Mouse (Mus musculus): ENCODE data around the gene Hcrtr2.

Hcrtr2 gene

GRCm38 (mm10) chr9:76235945-76236503 is 87.6 kb downstream of the Hcrtr2 start:
- DNase-seq (ENCODE audit: extremely low read depth, low read depth, low spot score), result no peak

GRCm38 (mm10) chr9:76234899-76235298 is 88.8 kb downstream of the Hcrtr2 start:
- DNase-seq (ENCODE audit: extremely low read depth, low read depth, low spot score), result no peak

GRCm38 (mm10) chr9:76230400-76230799 is 93.3 kb downstream of the Hcrtr2 start:
- DNase-seq (ENCODE audit: extremely low read depth, low read depth, low spot score), result no peak

DNA sequence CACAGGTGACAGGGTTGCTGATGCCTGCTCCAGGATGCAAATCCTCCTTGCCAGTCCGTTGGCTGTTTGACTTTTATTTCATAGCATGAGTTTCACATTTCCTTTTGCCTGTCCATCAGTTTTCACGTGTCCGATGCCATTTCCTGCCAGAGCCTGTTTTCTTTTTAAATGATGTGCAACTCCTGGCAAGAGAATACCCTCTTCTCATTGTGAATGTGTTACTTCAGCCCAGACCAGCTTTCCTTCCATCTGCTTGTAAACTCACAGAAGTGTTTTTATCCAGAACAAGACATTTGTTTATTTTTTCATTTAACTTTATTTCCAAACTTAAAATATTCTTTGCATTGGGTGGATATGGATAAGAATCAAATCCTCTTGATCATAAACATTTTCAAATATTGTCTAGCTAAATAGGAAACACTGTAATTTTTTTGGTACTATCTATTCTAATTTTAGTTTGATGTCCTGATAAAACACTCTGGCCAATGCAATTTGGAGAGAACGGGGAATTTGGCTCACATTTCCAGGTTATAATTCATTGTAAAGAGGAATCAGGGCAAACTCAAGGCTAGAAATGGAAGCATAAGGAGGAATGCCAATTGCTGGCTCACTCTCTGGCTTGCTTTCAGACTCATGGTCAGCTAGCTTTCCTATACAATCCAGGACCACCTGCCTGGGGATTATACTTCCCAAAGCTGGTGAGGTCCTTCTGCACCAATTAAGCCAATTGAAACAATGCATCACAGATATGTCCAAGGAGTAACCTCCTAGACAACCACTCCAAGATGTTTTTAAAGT is 106.3 kb downstream of the Hcrtr2 start:
- DNase-seq (ENCODE audit: extremely low read depth, low read depth, low spot score), result no peak

- DNase-seq (ENCODE audit: extremely low read depth, low read depth, low spot score), result no peak
These were observed 109.0 kb downstream of the Hcrtr2 start for GRCm38 (mm10) chr9:76214678-76215077.

GRCm38 (mm10) chr9:76213557-76213956 is 110.1 kb downstream of the Hcrtr2 start, which contains the start of gene Gfral:
Gene Gfral (minus strand): TSS chr9:76213657.
- DNase-seq (ENCODE audit: extremely low read depth, low read depth, low spot score), result no peak

DNA sequence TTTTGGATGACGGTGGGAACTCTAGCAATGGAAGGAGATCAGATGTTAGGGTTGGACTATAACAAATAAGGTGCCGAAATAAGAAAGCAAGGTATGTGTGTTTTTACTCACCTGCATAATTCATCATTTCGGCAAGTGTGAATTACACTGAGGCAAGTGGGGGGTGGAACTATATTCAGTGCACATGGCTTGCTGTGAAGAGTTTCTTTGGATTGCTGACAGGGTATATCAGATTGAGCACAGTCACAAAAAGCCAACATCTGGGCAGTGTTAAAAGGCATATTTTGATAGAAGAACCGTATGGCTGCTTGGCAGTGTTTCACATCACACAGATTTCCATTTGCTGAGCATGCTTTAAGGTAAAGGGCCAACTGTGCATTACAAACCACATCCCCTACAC is 126.7 kb downstream of the Hcrtr2 start:
- no peak for DNase-seq (ENCODE audit: extremely low read depth, low read depth, low spot score)

DNA sequence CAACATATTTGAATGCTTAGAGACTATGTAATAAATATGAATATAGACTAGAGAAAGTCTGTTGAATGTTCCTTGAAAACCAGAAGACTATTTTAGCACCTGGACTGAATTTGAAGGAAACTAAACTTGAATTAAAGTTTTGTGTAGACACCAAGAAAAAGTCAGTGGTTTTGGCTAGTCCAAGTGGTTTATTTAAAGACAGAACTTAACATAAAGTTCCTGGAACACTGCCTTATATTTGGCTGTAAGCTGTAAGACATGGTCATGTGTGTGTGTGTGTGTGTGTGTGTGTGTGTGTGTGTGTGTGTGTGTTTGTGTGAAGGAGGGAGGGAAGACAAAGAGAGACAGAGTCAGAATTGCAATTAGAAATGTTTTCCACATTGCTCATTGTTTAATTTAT is 144.4 kb downstream of the Hcrtr2 start:
- no peak for DNase-seq (ENCODE audit: extremely low read depth, low read depth, low spot score)
